Mouse (Mus musculus) megakaryocyte-erythroid progenitor cell, adult 5 weeks (primary cell): Measurements from ENCODE around the gene Olfr11. TPM values are rescaled to one million over a fixed set of nuclear protein-coding genes. Genes with fewer than 3 reads are reported as not detected.

Source experiments
- polyA plus RNA-seq: library from polyadenylated mRNA; stranded (reverse); fragments of >175 nt; gene quantifications from 2 replicates; pipeline ENCODE4 v1.2.3, GENCODE M21; 2012

The Olfr11 gene
- polyA plus RNA-seq = not detected in 2 replicates

DNA sequence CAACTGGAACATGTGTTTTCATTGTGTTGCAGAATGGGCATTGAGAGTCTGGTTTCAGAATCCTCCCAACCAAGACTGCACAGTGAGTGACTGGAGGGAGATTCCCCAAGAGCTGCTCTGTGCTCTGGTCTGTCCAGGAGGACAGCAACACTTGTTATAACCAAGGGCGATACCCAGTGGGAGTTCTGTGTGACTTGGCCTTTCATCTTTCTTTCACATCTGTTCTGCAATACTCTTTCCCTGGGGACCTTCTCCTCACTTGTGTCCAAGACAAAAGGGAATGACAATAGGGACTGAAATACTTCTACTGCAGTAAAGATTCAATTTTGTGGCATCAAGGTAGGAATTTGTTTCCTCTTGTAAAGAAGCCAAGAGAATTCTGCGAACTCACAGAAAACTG, at the start of gene Olfr11:
TSS of gene Olfr11 (minus strand) at position 101 of the 400 bp plus-strand sequence.

DNA sequence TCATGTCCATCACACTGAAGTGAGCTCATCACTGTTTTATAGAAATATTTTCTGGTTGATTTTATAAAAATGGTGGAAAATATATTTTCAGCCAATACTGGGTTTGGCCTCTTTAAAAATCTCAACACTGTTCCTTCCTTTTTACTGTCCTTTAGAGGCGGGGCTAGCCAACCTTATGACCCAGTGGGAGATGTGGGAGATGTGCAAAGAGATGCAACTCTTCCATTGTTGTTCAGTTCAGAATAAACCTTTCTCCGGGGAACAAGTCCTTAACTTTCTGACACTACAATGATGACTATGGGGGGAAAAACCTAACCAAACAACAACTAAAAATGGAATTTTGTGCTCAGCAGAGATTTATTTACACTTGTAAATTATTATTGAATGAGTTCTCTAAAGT, 35.0 kb upstream of the Olfr11 start, which contains the start of gene Olfr1360:
TSS of gene Olfr1360 (minus strand) at position 101 of the 400 bp plus-strand sequence.

GRCm38 (mm10) chr13:21663286-21663685, 21.0 kb upstream of the Olfr11 start, which contains the start of gene Olfr1361:
Gene Olfr1361 (minus strand): TSS chr13:21663386.

DNA sequence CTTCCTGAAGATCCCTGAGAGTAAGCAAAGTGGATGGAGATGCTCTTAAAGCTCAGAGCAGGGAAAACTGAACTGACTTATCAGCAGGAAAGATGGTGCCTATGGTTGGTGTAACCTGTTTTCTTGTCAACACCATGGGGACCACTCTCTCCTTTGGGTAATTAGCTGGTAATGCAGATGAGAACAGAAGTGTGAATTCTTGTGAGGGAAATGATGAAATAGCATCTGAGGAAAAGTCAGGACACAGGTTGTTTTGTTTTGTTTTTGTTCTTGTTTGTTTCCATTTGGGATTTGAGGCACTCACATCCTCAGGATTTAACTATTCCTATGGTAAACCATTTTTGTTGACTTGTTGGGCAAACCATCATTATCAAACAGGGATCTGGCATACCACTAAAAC, 28.4 kb downstream of the Olfr11 start, which contains the start of gene Olfr1362:
TSS of gene Olfr1362 (minus strand) at position 101 of the 400 bp plus-strand sequence.

Other genes with a start within 250 kb of the Olfr11 start
- gene Zkscan3, start 239.8 kb downstream of the Olfr11 start, polyA plus RNA-seq = 4.7 and 4.8 TPM in 2 replicates
- 0.14 and 0.18 TPM in 2 replicates for gene Pgbd1, start 201.5 kb downstream of the Olfr11 start, polyA plus RNA-seq
- gene Zscan26, start 188.8 kb downstream of the Olfr11 start, polyA plus RNA-seq = 2.0 and 2.2 TPM in 2 replicates
- gene Nkapl, start 174.0 kb downstream of the Olfr11 start, polyA plus RNA-seq = 0.14 and 0.33 TPM in 2 replicates
- gene Zkscan4, start 163.6 kb downstream of the Olfr11 start, polyA plus RNA-seq = 0.16 TPM in 1 of 2 replicates, not detected in the other
- gene Gm10065, start 163.1 kb downstream of the Olfr11 start, polyA plus RNA-seq = not detected in 2 replicates
- not detected in 2 replicates for gene AK157302, start 147.3 kb downstream of the Olfr11 start, polyA plus RNA-seq
- 31.4 and 32.2 TPM in 2 replicates for gene Gm11273, start 141.1 kb downstream of the Olfr11 start, polyA plus RNA-seq
- 1.0 and 1.8 TPM in 2 replicates for gene Zkscan8, start 111.4 kb downstream of the Olfr11 start, polyA plus RNA-seq
- gene Olfr1366, start 99.7 kb downstream of the Olfr11 start, polyA plus RNA-seq = not detected in 2 replicates
- not detected in 2 replicates for gene Olfr1535, start 82.6 kb downstream of the Olfr11 start, polyA plus RNA-seq
- not detected in 2 replicates for gene Olfr1364, start 60.8 kb downstream of the Olfr11 start, polyA plus RNA-seq
- not detected in 2 replicates for gene Olfr1362, start 28.5 kb downstream of the Olfr11 start, polyA plus RNA-seq
- gene Olfr1361, start 20.9 kb upstream of the Olfr11 start, polyA plus RNA-seq = 0.03 TPM in 1 of 2 replicates, not detected in the other
- gene Olfr1360, start 34.9 kb upstream of the Olfr11 start, polyA plus RNA-seq = not detected in 2 replicates
- not detected in 2 replicates for gene Olfr1359, start 55.6 kb upstream of the Olfr11 start, polyA plus RNA-seq
- gene Hist1h2bl, start 73.6 kb upstream of the Olfr11 start, polyA plus RNA-seq = 1.1 and 2.1 TPM in 2 replicates
- gene Hist1h2ai, start 73.9 kb upstream of the Olfr11 start, polyA plus RNA-seq = 16.6 and 27.9 TPM in 2 replicates
- 27.0 and 31.9 TPM in 2 replicates for gene Hist1h3h, start 75.1 kb upstream of the Olfr11 start, polyA plus RNA-seq
- 1.7 and 4.9 TPM in 2 replicates for gene Hist1h2bm, start 79.5 kb upstream of the Olfr11 start, polyA plus RNA-seq
- gene Hist1h4j, start 92.5 kb upstream of the Olfr11 start, polyA plus RNA-seq = 2.5 and 5.2 TPM in 2 replicates
- 19.1 and 29.2 TPM in 2 replicates for gene Hist1h4k, start 108.0 kb upstream of the Olfr11 start, polyA plus RNA-seq
- gene Hist1h2ak, start 111.3 kb upstream of the Olfr11 start, polyA plus RNA-seq = 83.4 and 107 TPM in 2 replicates
- gene Hist1h2bn, start 111.6 kb upstream of the Olfr11 start, polyA plus RNA-seq = 6.8 and 17.1 TPM in 2 replicates
- 5.0 and 8.4 TPM in 2 replicates for gene Hist1h1b, start 138.1 kb upstream of the Olfr11 start, polyA plus RNA-seq
- gene Hist1h3i, start 140.9 kb upstream of the Olfr11 start, polyA plus RNA-seq = 37.8 and 49.3 TPM in 2 replicates
- gene Hist1h2an, start 144.7 kb upstream of the Olfr11 start, polyA plus RNA-seq = 29.4 and 41.7 TPM in 2 replicates
- 0.74 TPM in 2 replicates for gene Hist1h2bp, start 144.9 kb upstream of the Olfr11 start, polyA plus RNA-seq
- gene Hist1h2bq, start 167.7 kb upstream of the Olfr11 start, polyA plus RNA-seq = 2.3 and 7.9 TPM in 2 replicates
- 9,267 and 13,368 TPM in 2 replicates for gene Hist1h2ao, start 167.9 kb upstream of the Olfr11 start, polyA plus RNA-seq
- gene Hist1h4m, start 169.2 kb upstream of the Olfr11 start, polyA plus RNA-seq = 48.0 and 58.9 TPM in 2 replicates
- 4.8 and 10.5 TPM in 2 replicates for gene Hist1h4n, start 189.7 kb upstream of the Olfr11 start, polyA plus RNA-seq
- 6,142 and 6,696 TPM in 2 replicates for gene Hist1h2ap, start 191.0 kb upstream of the Olfr11 start, polyA plus RNA-seq
- gene Hist1h2br, start 191.2 kb upstream of the Olfr11 start, polyA plus RNA-seq = 5.8 TPM in 1 of 2 replicates, not detected in the other